Mouse (Mus musculus) MN1 (cell line): Measurements from ENCODE around the gene Wnt3a.
"Not testable (repeated sequence)": the region's sequence is repeated elsewhere in the genome, so short reads cannot be mapped to it uniquely, and the experiment has no call there.

Experiments
- DNase-seq: peaks from one replicate; pipeline ENCODE4 v3.0.0-alpha.2; 2016; ENCODE audit warnings: low spot score

Gene Wnt3a

DNA sequence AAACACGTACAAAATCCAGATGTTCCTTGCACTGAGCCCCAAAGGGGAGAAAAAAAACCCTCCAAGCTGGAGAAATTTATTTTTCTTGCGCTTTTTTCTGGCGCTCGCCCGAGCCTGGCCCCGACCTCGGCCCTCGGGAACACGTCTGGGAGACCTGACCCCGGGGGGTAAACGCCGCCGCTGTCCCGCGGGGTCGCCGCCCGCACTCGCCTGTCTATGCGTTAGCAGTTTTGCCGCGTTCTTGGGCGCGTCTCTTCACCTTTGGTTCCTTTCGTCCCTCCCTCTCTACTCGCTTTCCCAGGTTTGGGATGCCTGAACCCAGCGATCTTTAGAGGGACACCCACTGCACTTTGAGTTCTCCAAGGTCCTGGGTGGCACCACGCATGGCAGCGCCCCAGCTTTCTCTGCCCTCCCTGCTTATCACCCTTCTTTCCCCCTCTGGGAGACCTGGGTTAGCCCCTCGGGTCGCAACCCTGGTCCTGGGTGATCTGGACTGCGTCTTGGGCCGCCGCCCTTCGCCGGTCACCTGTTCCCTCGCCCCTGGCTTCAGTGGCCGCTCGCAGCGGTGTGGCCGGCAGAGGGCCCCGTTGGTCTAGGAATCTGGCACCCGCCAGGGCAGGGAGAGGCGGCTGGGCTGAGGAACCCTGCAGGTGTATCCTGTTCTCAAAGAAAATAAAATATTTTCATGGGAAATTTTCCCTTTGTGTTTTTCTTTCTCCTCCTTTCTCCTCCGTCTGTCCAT, 17.0 kb upstream of the Wnt3a start:
- DNase-seq: peak; percentile 93

DNA sequence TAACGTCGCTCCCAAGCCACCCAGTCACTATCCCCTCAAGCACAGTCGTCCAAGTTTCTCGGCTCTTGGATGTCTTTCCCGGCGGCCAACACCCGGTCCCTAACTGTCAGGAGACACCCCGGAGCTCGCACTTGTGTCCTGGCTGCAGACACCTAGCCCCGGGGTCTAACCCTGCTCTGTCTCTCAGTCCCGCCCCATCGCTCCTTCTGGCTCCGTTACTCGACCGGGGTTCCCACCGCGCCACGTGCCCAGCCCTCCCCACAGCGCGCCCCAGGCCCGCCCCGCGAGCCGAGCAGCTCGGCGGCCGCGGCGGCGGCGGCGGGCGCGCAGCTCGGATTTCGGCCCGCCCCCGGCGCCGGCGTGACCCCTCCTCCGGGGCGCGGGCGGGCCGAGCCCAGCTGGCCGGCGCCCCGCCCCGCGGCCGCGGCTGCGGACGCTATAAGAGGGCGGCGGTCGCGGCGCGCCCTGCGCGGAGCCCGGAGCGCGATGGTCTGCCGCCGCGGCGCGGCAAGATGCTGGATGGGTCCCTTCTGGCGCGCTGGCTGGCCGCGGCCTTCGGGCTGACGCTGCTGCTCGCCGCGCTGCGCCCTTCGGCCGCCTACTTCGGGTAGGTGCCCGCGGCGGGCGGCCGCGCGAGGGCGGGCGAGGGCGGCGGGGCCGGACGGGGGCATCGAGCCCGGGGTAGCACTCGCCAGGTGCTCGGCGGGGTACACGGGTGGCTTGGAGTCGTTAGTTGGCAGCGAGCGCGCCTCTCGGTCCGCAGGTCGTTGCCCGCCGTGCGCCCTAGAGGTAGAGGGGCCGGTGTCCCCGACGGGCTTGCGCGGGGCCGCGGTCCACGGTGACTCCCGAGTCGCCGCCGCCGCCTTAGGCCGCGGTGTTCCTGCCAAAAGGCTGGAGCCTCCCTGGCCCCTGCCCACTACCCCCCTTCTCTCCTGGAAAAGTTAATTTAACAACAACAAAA, 16.2 kb upstream of the Wnt3a start, which contains the start of gene Wnt9a:
TSS of gene Wnt9a (plus strand) at position 468 of the 961 bp plus-strand sequence.
- DNase-seq: peak; percentile 87

DNA sequence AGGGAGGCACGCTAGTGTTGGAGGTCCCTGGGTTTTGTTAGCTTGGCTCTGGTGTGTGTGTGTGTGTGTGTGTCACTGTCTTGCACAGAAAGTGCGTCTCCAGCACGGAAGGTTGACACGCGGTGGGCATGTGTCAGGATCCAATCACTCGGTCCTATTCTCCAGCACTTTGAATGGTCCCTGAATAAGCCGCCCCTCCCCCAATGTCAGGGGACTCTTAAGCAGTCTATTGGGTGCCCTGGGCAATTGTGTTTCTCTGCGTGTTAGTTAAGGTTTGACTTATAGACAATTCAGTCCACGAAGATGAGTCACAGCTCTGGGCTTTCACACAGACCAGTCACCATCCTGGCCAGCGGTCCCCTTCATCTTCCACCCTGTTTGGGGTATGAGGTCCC, 15.3 kb upstream of the Wnt3a start:
- peak; percentile 68 for DNase-seq

DNA sequence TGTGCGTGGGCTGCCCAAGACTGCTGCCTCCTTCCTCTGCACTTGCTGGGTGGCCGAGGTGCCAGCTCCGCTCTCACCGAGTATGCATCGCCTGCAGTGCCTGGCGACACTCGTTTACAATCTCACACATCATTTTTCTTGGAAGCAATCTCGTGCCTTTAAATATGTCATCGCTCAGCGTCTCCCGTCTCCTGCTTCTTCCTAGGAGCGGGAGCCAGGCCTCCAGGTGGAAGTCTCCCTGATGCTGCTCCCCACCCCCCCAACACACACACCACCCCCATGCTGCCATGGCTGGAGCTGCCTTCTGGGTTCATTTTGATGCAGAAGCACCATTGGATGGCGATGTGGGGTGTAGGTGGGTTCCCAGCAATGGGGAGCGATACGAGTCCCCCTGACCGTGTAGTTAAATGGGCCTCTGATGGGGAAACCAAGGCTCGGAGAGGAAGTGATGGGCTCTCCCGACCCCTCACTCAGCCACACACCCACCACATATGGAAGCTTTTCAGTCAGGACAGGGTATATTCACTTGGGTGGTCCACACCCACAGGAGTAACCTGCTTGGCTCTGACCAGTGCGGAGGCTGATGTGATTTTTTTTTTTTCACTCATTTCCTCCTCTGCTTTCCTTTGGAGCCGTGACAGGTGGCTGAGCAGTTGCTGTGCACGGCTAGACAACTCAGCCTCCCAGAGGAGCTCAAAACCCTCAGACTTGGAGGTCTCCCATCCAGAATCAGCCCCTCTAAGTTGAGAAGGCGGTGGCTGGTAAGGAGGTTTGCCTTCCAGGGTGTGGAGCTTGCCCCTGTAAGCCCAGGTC, 14.7 kb upstream of the Wnt3a start:
- no peak for DNase-seq

DNA sequence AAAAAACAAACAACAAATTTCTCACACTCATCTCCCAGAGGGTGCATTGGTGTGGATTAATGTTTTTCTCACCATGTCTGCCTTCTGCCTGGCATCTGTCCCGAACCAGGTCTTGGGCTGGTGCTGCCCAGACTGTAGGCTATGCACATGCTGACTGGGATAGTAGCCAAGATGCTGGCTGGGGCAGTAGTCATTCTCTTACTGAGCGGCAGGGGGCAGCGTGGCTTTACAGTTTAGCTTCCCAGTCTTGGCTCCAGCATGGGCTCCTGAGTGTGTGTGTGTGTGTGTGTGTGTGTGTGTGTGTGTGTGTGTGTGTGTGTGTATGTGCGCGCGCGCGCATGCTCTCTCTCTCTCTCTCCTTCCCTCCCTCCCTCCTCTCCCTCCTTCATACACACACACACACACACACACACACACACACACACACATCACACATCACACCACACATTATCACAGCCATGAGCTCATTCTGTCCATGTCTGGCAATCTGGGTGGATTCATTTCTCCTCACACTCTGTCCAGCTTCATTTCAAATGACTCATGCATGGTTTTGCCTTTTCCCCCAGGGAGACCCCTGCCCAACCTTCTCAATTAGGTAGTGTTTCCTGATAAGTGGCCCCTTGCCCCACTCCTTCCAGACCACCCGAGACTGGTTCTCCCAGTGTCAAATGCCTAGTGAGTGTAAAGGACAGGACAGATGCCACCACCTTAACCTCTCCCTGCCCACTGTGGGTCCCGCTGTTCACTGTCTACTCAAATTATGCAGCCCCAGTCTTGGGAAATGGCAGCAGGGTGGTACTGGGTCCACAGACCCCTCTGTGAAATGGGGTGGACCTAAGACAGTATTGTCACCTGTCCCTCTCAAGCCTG, 12.4 kb upstream of the Wnt3a start:
- DNase-seq: peak; percentile 93

DNA sequence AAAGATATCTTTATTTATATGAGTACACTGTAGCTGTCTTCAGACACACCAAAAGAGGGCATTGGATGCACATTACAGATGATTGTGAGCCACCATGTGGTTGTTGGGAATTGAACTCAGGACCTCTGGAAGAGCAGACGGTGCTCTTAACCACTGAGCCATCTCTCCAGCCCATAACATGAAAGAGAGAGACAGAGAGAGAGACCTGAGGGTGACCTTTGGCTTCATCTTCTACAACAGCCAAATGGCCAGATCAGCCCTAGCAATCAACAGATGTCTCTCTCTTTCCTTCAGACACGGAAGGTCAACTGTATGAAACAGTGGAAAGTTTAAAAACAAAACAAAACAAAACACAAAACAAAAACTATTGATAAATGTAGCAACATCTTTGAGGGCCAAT, 10.5 kb upstream of the Wnt3a start:
- DNase-seq: not testable (repeated sequence)

DNA sequence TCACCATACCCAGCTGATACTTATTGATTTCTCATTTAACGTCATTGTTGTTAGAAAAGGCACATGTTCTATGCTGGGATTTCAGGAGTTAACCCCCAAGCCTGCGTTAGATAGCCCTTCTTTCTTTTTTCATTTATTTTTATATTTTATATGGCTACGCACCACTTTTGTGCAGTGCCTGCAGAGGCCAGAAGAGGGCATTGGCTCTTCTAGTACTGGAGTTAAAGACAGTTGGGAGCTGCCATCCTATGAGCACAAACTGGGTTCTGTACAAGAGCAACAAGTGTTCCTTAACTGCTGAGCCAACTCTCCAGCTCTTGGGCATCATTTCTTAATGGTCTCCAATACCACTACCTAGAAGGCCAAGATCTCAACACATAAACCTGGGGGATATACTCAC, 9.6 kb upstream of the Wnt3a start:
- peak; percentile 54 for DNase-seq

DNA sequence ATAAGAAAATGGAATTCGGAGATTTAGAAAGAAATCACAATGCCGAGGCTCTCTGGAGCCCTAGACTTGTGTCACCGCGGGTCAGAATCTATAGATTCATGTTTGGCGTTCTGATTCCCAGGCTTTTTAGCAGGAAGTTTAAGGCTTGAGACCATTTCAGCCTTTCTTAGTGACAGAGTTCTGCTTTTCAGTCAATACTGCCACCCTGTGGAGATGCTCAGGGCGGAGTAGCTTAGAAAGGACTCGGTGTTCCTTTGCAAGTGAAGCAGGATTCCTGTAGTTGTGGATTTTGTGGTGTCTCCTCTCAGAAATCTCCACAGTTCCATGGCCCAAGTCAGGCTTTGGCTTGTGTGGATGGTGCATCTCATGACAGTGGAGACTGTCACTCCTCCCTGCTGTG, 7.4 kb upstream of the Wnt3a start:
- peak; percentile 82 for DNase-seq

DNA sequence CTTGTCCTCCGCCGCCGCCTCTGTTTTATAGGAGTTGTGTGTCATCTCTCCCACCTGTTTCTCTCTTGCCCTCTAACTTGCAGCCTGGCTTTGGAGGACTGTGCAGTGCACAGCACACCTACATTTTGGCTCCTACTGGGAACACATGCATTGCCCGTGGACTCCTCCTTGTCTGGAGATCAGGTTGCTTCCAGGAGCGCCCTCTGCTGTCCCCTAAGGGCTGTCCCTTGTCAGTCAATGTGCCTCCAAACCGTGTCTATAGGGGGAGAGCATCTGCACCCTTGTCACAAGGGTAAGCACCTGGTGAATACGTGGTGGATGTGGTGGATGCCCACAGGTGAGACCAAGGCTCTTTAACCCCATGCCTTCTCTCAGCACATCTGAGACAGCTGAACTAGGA, 3.1 kb upstream of the Wnt3a start:
- peak; percentile 86 for DNase-seq

DNA sequence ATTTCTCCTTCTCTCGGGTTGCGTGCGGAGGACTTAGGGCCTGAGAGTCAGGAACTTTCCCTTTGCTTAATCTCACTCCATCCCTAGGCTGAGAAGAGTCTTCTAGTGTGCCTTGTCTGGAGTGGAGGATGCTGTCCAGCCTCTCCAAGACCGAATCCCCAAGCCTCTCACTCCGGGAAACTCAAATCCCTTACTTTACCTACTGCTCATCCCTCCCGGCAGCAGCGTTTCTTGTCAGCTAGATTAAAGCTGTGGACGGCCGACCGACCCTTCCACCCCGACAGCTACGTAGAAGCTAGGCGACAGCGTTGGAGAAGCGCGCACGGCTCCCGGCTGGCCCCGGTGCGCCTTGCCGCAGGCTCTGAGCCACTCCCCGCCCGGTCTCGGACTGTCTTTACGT, 846 bp downstream of the Wnt3a start:
- no peak for DNase-seq

DNA sequence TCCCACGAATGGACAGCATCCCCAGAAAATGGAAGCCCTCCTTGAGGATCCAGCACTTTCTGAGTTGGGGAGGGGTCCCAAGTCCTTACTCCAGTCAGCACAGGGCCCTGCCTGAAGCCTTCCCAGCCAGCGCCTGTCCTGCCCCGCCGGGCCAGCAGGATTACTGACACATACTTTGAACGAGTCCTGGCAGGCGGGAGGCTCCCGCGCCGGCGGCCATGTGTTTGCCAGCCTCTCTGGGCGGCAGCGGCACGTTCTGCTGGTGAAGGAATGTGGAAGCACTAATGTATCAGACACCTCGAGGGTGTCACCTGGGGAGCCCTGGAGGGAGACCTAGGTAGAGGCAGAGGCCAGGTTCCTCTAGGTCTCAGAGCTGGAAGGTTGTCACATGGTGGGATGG, 6.4 kb downstream of the Wnt3a start:
- DNase-seq: peak; percentile 46

DNA sequence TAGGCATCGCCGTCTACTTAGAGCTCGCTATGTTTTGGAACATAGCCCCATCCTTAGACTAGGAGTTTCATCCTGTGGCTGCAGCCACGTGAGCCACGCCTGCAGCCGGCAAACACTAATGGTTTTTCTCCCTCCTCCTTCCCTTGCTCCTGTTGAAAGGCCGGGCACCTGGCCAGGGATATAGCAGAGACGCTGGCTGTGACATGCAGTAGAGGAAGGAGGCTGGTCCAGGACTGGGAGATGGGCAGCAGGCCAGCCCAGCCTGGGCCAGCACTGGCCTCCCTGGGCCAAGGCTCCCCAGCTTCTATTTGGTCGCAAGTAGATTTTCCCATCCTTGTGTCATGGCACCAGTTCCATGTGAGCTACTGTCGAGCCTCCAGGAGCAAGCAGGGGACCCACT, 7.6 kb downstream of the Wnt3a start:
- DNase-seq: peak; percentile 93

DNA sequence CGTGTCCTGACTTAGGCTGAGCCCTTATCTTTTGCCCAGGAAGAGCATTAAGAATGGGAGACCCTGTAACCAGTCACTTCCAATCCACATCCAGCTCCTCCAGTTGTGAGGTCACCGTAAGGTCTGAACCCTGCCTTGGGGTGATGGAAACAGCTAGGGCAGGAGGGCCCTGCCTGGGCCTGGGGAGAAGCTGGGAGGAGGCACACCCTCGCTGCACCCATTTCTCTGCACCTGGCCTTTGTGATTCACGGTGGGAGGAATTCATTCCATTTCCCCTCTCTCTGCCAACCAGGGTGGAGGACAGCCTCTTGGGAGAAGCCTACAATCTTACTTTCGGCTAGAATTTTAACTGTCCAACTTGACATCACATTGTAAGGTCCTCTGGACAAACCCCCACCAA, 8.4 kb downstream of the Wnt3a start:
- no peak for DNase-seq

DNA sequence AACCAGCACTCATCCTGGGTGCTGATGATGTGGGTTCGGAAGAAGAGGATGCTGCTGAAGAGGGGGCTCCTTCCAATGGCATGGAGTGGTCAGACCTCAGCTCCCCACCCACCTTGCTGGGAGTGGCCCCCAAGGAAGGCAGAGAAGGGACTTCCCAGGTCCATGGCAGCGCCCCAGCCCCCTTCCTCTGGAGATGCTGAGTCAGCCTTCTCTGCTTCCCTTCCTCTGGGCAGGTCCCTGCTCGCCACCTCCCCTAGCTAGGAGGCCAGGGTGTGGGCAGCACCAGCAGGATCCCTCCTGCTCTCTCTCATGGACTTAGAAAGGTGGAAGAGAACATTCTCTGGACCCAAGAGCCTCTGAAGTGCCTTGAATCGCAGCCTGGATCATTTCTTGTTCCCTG, 12.5 kb downstream of the Wnt3a start:
- no peak for DNase-seq

DNA sequence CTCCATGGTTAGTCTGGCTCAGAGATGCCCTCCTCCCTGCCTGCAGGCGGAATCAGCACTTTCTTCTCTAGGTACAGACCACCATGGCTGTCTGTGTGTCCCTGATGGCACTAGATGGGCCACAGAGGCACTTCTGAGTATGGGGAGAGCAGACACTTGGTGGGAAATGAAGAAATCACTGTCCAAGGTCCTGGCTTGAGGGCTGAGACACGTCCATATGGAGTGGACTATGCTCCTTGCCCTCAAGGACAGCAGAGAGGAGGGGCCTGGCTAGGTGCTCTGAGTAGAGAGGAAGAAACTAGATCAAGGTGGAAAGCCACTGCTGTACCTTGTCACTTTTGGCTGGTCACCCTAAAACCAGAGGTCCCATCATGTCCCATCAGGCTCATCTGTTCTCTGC, 13.7 kb downstream of the Wnt3a start:
- DNase-seq: no peak

DNA sequence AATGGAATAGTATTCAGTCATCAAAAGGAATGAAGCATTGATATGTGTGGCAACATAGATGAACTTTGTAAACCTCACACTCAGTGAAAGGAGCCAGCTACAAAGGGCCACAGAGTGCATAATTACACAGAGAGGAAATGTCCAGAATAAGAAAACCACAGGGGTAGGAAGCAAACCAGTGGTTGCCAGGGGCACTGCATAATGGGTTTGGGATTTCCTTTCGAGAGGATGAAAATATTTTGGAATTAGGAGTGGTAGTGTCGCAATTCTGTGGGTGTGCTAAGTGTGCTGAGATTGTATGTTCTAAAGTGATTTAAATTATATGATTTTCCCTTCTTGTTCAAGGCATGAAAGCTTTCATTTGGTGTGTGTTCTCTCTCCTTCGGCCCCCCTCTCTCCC, 16.4 kb downstream of the Wnt3a start:
- no peak for DNase-seq

DNA sequence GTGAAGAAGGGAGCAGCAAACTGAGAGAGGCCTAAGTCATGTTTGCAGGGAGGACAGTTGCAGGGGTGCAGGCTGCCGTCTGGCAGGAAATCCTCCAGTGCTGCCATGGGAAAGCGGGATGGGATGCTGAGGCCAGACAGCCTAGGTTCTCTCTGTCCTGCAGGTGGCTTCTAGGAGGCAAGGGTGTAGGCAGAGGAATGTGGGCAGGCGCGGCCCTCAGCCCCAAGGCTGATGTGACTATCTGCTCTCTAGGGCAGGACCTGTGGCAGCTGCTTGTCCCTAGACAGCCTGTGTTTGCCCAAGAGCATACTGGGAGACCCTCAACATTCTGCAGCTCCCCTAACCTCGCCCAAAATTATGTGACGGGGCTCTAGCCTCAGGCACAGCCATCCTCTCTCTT, 23.8 kb downstream of the Wnt3a start:
- no peak for DNase-seq

DNA sequence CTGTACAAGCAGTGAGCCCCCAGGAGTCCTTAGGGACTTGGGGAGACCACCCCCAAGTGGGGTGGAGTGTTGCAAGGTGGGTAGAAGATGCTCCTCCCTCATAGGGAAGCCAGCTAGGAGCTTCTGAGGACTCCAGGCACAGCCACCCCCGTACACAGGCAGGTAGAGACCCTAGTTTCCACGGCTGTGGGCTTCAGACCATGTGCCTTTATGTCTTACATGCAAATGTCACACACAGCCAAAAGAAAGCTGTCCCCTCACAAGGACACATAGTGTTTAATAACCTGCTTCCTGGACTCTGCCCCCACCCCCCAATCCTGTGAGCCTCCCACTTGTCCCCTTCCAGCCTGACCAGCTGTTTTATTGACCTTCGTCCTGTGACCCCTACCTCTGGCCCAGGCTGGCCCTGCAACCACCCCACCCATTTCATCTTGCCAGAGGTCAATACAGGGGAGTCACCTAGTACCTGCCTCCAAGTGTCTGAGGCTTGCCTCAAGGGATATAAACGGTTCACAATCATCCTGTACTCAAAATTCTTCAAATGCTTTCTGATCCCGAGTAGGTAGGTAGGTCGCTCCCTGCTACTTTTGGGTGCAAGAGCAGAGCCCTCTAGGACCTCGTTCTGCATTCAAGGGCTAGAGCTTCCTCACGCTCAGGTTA, 25.3 kb downstream of the Wnt3a start:
- DNase-seq: no peak

DNA sequence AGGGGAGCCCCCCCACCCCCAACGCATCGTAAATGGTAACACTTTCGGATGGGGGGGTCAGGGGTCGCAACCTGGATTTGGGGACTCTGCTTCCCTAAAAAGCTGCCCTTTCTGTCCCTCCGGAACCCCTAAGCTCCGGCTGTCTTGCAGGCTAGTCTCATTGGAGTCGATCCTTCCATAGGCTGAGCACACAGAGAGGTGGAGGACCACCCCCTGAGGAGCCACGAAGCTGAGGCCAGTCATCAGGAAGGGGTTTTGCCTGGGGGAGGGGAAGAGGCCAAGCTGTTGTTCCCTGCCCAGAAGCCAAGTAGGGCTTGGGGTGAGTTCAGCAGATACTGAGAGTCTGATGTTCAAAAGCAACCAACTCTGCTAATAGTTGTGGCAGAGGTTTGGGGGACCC, 26.0 kb downstream of the Wnt3a start:
- DNase-seq: no peak

DNA sequence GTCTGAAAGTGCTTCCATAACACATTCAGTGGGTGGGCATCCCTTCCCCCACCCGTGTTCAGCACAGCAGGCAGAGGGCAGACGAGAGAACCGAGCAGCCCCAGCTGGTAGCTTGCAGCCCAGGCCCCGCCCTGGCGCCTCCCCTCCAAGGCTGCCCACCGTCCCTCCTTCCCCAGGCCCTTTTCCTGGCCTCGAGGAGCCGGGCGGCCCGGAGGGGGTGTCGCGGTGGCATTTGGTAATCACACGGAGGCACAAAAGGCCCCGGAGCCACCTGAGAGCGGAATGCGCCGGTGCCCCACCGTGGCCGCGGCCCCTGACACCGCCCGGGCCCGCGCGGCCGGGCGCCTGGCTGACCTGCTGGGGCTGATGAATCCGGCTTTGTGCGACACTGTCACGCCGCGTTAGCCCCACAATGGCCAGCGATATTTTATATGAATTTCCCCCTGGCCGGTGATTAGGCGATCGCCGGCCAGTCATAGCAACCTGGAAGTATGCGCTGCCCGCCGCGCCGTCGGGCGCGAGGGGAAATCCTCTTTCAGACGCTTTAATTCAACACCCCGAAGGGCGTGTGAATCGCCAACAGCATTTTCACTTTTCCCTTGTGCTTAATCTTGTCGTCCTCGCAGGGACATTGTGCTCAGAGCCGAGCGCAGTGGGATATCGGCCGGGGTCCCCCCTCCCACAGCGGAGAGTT, 26.5 kb downstream of the Wnt3a start:
- DNase-seq: peak; percentile 69
